Mouse (Mus musculus) lung, postnatal 10 days (tissue): Measurements from ENCODE around the gene Slc30a10.
A peak's percentile ranks its signal among the peaks of the same experiment; 100 is the strongest.

Experiments used
- DNase-seq: peaks from one replicate; pipeline ENCODE4 v3.0.0; 2021

Slc30a10 gene

GRCm38 (mm10) chr1:185454575-185454954 lies at the start of gene Slc30a10:
Slc30a10 (plus strand) TSS chr1:185454848.
- peak; percentile 12 for DNase-seq

- DNase-seq: no peak
Observed at GRCm38 (mm10) chr1:185405921-185406320, 48.7 kb upstream of the Slc30a10 start.

- DNase-seq: no peak
Observed at GRCm38 (mm10) chr1:185409831-185410230, 44.8 kb upstream of the Slc30a10 start.

- DNase-seq: no peak
Observed at GRCm38 (mm10) chr1:185418011-185418410, 36.6 kb upstream of the Slc30a10 start.

- no peak for DNase-seq
Observed at GRCm38 (mm10) chr1:185419805-185420204, 34.8 kb upstream of the Slc30a10 start.

- DNase-seq: no peak
Observed at GRCm38 (mm10) chr1:185420776-185421175, 33.9 kb upstream of the Slc30a10 start.

- DNase-seq: no peak
Observed at GRCm38 (mm10) chr1:185426583-185426982, 28.1 kb upstream of the Slc30a10 start.

GRCm38 (mm10) chr1:185430488-185430887 lies 24.2 kb upstream of the Slc30a10 start:
- DNase-seq: no peak

GRCm38 (mm10) chr1:185431245-185431997 lies 23.2 kb upstream of the Slc30a10 start:
- no peak for DNase-seq

- DNase-seq: no peak
Observed at GRCm38 (mm10) chr1:185431998-185432317, 22.7 kb upstream of the Slc30a10 start.

- no peak for DNase-seq
Observed at GRCm38 (mm10) chr1:185433112-185433511, 21.5 kb upstream of the Slc30a10 start.

GRCm38 (mm10) chr1:185438841-185439580 lies 15.6 kb upstream of the Slc30a10 start:
- no peak for DNase-seq

- no peak for DNase-seq
Observed at GRCm38 (mm10) chr1:185441703-185442472, 12.8 kb upstream of the Slc30a10 start.

GRCm38 (mm10) chr1:185448936-185449335 lies 5.7 kb upstream of the Slc30a10 start:
- DNase-seq: no peak

GRCm38 (mm10) chr1:185449727-185450126 lies 4.9 kb upstream of the Slc30a10 start:
- DNase-seq: no peak

GRCm38 (mm10) chr1:185451077-185451476 lies 3.6 kb upstream of the Slc30a10 start:
- DNase-seq: no peak

- DNase-seq: no peak
Observed at GRCm38 (mm10) chr1:185451495-185451894, 3.2 kb upstream of the Slc30a10 start.

GRCm38 (mm10) chr1:185452461-185452860 lies 2.2 kb upstream of the Slc30a10 start:
- DNase-seq: no peak

- no peak for DNase-seq
Observed at GRCm38 (mm10) chr1:185454144-185454543, 504 bp upstream of the Slc30a10 start.

- DNase-seq: no peak
Observed at GRCm38 (mm10) chr1:185454955-185455701, 480 bp downstream of the Slc30a10 start.

- DNase-seq: no peak
Observed at GRCm38 (mm10) chr1:185456327-185456726, 1.7 kb downstream of the Slc30a10 start.

GRCm38 (mm10) chr1:185460096-185460495 lies 5.4 kb downstream of the Slc30a10 start:
- no peak for DNase-seq

- no peak for DNase-seq
Observed at GRCm38 (mm10) chr1:185462889-185463288, 8.2 kb downstream of the Slc30a10 start.
